Mouse (Mus musculus) myocyte (in vitro differentiated cells): ENCODE measurements around the gene Psmb10.

Experiments
- E2F4 ChIP-seq: IDR thresholded peaks from one replicate; pipeline ENCODE4 v1.6.1; 2011; ENCODE audit warnings: mild to moderate bottlenecking, control low read depth, moderate library complexity; ENCODE audit not compliant: insufficient read depth
- MAX ChIP-seq: IDR thresholded peaks from one replicate; pipeline ENCODE4 v1.6.1; 2011; ENCODE audit warnings: low read depth, mild to moderate bottlenecking, control low read depth
- MYOD1 ChIP-seq, 3 experiments: IDR thresholded peaks; one replicate each; pipeline ENCODE4 v1.6.1; 2011; ENCODE audit warnings: control low read depth in 2 of 3, low read depth in 2 of 3, mild to moderate bottlenecking in 2 of 3, moderate library complexity in 1 of 3; ENCODE audit not compliant: insufficient read length in 2 of 3, control insufficient read depth in 1 of 3
- MYOG ChIP-seq, 3 experiments: IDR thresholded peaks; one replicate each; pipeline ENCODE4 v1.6.1; 2011; ENCODE audit warnings: control low read depth in 2 of 3, low read depth in 2 of 3, mild to moderate bottlenecking in 2 of 3; ENCODE audit not compliant: insufficient read length in 2 of 3, control insufficient read depth in 1 of 3, insufficient read depth in 1 of 3
- POLR2A ChIP-seq: IDR thresholded peaks from one replicate; pipeline ENCODE4 v1.6.1; 2011; ENCODE audit warnings: low read depth, mild to moderate bottlenecking, control low read depth, moderate library complexity; ENCODE audit not compliant: insufficient read length
- POLR2AphosphoS2 ChIP-seq: IDR thresholded peaks from one replicate; pipeline ENCODE4 v1.6.1; 2011; ENCODE audit warnings: low read depth, control low read depth; ENCODE audit not compliant: insufficient read length
- REST ChIP-seq: IDR thresholded peaks from one replicate; pipeline ENCODE4 v1.6.1; 2011; ENCODE audit warnings: mild to moderate bottlenecking, control low read depth, moderate library complexity; ENCODE audit not compliant: insufficient read depth, insufficient read length
- SRF ChIP-seq: IDR thresholded peaks from one replicate; pipeline ENCODE4 v1.6.1; 2011; ENCODE audit warnings: low read depth; ENCODE audit not compliant: control insufficient read depth, insufficient read length
- TCF12 ChIP-seq: IDR thresholded peaks from one replicate; pipeline ENCODE4 v1.6.1; 2011; ENCODE audit warnings: mild to moderate bottlenecking, control low read depth; ENCODE audit not compliant: poor library complexity, insufficient read depth, severe bottlenecking
- USF1 ChIP-seq: IDR thresholded peaks from one replicate; pipeline ENCODE4 v1.6.1; 2011; ENCODE audit warnings: low read depth, mild to moderate bottlenecking, control low read depth, moderate library complexity

- TF ChIP-seq SRF (no peak), POLR2A (peak; percentile 88), POLR2AphosphoS2 (peak; percentile 81), REST (no peak), MAX (no peak), E2F4 (no peak), USF1 (peak; percentile 48), MYOD1 (IDR thresholded peaks at IDR 0.05; ENCODE audit: control insufficient read depth in 1 of 3, insufficient read length in 2 of 3, low read depth in 2 of 3) (no peak), MYOG (IDR thresholded peaks at IDR 0.05; ENCODE audit: control insufficient read depth in 1 of 3, insufficient read depth in 1 of 3, insufficient read length in 2 of 3, low read depth in 2 of 3) (peak in 1 of 3 experiments; percentile 15), TCF12 (no peak)
Measured at GRCm38 (mm10) chr8:105936866-105937475, 1.3 kb downstream of the Psmb10 start.
